Mouse (Mus musculus): ENCODE results near the gene Shroom4.

GRCm38 (mm10) chrX:6400398-6401020 is 855 bp downstream of the Shroom4 start:
- TF ChIP-seq CTCF (IDR thresholded peaks at IDR 0.05; ENCODE audit: insufficient read depth, low read length) (no peak), POLR2A (IDR thresholded peaks at IDR 0.05; ENCODE audit: borderline replicate concordance, extremely low read depth, low read depth, low read length) (no peak)

All from lung, adult 2 months (tissue).